Mouse (Mus musculus) R1 (cell line): ENCODE data around the gene Grik5.

Experiments
- DNase-seq: peaks from one replicate; pipeline ENCODE4 v3.0.0-alpha.2; 2018; ENCODE audit warnings: low read depth, low spot score

The Grik5 gene

DNA sequence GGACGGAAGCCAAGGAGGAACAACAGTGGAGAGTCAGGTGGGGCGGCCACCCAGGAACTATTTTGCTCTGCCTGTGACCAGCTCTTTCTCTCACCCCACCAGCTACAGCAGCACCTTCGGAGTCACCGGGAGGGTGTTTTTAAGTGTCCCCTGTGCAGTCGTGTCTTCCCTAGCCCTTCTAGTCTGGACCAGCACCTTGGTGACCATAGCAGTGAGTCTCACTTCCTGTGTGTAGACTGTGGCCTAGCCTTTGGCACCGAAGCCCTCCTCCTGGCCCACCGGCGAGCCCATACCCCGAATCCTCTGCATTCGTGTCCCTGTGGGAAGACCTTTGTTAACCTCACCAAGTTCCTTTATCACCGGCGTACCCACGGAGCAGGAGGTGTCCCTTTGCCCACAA lies 8.3 kb upstream of the Grik5 start:
- DNase-seq = no peak

DNA sequence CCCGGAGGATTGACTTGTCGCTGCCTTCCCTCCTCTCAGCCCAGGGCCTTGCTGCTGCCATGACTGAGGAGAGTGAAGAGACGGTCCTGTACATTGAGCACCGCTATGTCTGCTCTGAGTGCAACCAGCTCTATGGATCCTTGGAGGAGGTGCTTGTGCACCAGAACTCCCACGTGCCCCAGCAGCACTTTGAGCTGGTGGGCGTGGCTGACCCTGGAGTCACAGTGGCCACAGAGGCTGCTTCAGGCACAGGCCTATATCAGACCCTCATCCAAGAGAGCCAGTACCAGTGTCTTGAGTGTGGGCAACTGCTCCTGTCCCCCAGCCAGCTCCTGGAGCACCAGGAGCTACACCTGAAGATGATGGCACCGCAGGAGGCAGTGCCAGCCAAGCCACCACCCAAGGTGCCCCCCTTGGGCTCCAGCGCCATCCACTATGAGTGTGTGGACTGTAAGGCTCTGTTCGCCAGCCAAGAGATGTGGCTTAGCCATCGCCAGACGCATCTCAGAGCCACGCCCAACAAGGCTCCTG lies 7.4 kb upstream of the Grik5 start:
- DNase-seq = peak; percentile 58

DNA sequence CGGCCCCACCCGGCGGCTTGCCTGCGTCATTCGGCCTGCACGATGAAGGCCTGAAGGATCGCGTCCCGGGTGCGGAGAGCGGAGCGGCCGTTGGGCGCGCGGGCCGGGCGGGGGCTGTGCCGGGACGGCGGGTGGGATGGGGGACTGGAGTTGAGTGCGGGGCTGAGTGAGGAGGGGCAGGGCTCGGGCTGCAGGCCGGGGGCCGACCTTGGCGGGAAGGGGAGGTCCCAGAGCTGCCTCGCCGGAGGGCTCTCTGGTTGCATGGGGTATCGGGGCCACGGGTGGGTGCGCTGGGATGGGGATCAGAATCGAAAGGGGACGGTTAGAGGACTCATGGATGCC lies 5.2 kb upstream of the Grik5 start:
- no peak for DNase-seq

DNA sequence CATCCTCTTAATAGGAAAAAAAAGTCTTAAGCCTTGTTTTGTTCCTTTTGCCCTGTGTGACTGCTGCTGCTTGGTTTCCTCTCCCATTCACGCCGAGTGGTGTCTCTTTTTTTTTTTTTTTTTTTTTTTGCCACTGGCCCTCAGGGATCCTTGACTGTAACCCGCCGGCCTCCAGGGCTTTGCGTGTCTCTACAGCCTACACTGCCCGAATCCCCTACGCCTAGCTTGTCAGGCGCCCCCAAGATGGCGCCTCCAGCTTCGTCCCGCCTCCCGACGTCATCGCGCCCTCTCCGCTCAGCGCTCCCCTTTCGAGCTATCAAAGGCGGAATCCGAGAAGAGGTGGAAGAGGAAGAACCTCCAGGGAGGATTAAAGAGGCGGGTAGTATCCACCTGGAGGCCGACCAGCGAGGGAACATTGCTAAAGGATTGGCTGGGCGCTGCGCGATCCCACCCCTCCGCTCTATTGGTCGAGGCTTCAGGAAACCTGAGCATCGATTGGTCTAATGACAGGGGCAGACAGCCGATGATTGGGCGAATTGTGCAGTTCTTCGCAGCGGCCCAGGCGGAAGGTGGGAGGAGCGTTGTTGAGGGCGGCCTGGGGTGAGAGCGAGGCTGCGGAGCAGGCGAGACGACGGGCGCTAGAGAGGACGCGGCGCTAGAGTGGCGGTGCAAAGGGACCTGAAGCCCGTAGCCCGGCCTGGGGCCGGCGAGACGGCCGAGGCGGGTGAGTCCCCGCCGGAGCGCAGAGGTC lies 4.7 kb upstream of the Grik5 start:
- peak; percentile 100 for DNase-seq

DNA sequence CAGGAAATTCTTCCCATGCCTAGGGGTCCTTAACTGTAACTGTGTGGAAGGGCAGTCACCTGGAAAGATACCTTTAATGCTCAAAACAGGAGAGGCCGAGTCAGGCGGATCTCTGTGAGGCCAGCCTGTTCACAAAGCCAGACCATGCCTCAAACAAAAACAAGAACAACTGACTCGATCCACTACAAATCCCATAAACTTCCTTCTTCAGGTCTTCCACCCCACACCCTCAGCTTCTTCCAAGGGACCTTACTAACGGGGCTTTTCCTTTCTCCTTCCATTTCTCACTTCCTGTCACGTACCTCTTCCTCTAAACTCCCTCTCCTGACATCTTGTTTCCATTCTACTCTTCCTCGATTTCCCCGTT lies 4.1 kb upstream of the Grik5 start:
- no peak for DNase-seq

DNA sequence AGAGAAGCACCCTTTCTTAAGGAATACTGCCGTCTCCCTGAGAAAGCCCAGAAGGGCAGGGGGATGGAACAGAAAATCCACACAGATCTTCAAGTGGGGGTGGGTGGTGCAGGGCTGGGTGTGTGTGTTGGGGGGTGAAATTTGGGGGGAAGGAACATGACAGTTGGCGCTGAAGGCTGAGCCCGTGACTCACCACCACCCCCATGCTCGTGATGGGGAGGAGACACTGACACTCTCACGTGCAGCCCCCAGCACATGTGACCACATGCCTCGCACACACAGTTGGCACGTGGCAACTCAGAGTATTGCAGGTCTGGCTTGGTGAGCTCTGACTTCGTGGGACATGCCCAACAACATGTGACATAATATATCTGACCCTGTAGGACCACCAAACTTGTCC lies 1.8 kb upstream of the Grik5 start:
- DNase-seq = no peak

DNA sequence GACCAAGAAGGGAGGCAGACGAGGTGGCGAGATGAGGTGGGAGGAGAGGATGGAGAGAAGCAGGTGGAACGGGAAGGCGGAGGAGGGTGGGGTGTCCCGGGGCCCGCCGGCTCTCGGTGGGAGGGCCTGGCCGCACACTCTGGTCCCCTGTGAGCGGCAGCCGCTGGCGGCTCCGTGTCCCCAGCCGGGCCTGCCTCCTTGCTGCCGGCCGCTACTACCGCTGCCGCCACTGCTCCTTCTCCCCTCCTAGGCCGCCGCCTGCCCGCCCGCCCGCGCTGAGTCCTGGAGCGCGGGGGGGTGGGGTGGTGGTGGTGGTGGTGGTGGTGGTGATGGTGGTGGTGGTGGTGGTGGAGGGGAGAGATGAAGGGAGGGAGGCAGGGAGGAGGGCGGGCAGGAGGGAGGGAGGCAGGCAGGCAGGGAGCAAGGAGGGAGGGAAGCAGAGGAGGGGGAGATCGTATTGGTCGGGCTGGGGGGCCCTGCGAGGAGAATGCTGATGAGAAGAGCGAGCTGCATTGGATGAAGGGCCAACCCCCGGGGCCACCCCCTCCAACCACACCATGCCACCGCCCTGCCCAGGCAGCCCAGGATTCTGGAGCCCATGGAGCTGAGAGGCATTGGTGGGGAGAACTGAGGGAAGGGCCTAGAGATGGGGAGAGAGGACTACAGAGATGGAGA lies 707 bp upstream of the Grik5 start:
- DNase-seq = peak; percentile 42

DNA sequence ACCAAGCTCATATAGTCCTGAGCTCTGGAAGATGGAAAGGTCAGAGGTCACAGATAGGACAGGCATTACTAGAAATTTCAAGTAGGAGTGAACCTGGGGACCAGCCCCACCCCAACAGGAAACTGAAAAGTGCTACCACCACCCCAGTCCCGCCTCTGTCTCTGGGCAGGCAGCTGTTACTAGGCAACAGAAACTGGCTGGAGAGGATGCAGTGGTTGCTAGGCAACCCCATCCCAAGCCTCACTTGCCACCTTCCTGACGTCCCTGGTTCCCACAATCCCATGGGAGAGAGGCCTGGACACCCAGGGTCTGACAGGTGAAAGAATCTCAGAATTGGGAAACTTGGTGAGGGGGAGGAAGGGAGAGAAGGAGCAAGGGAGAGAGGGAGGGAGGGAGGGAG lies 3.4 kb downstream of the Grik5 start:
- peak; percentile 63 for DNase-seq

DNA sequence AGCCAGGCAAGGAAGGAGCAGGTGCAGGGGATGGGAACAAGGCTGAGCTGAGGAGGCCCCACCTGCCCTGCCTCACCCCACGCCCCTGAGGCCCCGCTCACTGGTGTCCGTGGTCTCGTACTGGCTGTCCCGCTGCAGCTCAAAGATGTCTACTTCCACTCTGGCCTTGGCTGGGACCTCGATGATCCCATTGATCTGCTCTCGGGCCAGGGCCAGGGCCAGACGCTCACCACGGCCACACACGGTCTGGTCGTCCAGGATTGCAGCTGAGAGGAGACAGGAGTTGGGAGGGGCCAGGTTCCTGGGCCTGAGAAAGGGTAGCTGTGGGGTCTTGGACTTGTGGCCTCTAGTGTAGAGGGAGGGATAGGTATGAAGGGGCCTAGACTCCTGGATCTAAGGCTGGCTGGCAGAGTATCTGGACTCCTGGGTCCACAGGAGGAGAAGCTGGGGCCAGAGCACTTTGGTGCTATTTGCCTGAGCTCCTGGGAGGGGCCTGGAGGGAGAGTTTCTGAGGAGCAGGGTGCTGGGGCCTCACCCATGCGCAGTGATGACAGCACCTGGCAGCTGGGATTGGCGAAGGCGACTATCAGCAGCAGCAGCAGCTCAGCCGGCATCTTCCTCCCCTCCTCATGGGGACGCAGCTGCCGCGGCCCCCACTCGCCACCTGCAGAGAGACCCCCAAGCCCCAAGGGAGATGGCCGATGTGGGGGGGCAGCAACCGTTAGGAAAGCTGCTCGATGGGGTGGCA lies 4.1 kb downstream of the Grik5 start:
- no peak for DNase-seq

DNA sequence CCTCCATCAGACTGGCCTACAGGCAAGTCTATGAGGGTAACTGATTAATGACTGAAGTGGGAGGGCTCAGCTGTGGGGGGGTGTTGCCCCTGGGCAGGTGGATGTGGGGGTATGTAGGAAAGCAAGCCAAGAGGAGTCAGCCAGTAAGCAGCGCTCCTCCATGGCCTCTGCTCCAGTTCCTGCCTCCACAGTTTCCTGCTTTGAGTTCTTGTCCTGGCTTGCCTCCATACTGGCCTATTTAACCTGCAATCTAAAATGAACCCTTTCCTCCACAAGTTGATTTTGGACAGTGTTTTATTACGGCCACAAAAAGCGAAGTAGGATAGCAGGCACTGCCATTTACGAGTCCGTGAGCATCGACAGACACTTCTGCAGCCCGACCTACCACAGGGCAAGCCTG lies 4.8 kb downstream of the Grik5 start:
- no peak for DNase-seq

DNA sequence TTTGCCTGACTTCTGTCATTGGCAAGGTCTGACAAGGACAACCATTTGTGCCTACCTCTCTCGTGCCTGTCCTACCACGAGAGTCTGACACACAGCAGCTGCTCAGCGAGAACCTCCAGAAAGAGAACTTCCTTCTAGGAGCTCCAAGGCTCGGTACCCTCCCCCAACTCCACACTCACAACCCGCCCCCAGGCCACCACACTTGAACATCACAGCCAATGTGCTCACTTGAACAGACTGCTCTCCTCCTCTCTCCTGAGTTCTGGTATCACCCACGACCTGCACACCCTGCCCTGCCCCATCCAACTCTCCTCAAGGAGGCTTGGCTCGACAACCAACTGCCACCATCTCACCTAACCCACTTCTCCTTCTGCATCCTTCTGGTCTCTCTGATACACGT lies 8.2 kb downstream of the Grik5 start:
- DNase-seq = no peak

DNA sequence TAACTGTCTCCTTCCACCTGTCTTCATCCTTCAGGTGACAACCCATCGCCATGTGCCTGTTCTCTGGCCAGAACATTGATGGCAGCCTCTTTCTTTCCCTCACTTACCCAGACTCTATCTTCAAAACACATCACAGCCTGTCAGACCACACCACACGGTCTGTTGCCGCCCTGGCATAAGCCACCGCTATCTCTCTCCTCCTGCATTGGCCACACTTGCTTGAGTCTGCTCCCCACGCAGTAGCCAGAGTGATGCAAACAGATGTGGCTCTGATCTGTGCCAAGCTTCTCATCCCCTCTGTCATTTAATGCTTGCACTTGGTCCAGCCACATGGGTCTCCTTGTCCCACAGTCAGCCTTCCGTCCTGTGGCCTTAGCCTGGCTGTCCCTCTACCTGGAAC lies 8.8 kb downstream of the Grik5 start:
- no peak for DNase-seq

DNA sequence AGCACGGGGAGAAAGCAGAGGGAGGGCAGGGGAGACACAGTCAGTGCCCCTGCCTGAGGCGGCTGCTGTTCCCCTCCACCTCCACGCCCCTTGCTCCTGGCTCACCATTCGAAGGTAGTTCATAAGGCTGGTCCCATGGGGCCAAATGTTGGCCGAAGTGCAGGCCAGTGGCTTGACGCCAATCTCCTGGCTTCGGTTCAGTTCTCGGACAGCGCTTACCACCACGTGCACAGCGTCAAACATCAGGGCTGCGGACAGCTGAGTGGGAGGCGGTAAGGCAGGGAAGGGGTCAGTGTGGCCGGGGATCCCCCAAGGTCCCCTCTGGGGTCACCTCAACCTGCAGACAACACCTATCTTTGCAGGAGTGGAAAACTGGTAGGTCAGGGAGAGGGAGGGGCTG lies 13.3 kb downstream of the Grik5 start:
- no peak for DNase-seq

DNA sequence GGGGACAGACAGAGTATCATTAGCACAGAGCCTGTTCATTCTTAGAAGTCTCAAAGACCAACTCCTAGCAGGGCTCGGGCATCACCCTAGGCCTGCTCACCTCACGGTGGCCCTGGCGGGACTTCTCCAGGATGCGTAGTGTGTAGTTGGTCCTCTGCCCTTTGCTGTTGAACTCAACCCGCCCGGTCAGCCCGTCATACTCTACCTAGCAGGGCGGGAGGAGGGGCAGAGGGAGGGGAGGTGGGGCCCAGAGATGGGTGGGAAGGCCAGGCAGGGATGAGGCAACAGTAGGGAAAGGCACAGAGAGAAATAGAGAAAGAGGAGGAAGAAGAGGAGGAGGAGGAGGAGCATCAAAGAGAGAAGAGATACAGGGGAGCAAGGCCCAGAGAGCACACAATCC lies 13.8 kb downstream of the Grik5 start:
- DNase-seq = no peak

DNA sequence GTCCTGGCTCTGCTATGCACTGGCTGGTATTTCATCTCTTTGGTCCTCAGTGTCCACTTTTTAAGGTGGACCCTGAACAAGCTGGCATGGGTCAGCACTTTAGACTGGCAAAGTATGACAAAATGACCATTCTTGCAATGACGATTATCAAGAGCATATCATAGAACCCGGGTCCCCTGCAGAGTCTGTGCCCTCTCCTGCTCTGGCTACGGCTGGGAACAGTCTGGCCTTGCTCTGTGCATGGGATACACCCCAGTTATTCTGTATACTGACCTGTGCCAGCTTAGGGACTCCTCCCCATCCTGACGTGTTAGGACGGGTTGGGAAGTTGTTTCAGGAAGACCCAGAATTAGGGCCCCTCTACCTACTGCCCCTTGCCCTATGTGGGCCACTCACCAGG lies 14.3 kb downstream of the Grik5 start:
- DNase-seq = no peak

DNA sequence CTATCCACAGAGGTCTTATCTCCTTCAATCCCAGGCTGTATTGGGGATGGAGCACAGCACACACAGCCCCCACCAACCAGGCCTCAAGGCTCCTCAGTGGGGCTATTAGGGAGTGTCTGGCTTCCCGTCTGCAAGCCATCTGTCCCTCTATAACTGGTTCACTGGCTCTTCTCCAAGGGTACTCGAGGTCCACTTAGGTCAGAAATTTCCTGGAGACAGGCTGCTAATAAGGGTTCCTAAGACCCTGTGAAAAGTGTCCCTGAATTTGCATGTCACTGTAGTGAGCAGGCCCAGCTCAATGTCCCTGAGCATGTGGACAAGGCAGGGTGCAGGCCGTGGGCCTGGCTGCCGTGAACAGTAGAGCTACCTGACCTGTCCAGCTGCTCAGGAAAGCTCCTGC lies 15.2 kb downstream of the Grik5 start:
- no peak for DNase-seq

DNA sequence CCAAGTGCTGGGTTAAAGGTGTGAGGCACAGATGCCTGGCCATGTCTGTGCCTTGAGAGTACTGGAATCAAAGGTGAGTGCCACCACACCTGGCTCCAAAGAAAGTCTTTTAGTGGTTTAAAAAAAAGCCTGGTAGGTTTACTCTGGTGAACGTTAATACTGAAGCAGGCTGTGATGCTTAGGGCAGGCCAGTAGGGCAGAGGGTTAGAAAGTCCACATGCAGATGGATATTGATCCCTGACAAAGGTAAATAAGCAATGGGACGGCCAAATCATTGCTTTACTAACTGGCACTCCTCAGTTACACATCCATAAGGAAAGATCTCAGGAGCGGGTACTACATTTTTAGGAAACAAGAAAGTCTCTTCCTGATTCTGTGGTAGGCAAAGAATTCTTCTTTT lies 19.6 kb downstream of the Grik5 start:
- DNase-seq = no peak

DNA sequence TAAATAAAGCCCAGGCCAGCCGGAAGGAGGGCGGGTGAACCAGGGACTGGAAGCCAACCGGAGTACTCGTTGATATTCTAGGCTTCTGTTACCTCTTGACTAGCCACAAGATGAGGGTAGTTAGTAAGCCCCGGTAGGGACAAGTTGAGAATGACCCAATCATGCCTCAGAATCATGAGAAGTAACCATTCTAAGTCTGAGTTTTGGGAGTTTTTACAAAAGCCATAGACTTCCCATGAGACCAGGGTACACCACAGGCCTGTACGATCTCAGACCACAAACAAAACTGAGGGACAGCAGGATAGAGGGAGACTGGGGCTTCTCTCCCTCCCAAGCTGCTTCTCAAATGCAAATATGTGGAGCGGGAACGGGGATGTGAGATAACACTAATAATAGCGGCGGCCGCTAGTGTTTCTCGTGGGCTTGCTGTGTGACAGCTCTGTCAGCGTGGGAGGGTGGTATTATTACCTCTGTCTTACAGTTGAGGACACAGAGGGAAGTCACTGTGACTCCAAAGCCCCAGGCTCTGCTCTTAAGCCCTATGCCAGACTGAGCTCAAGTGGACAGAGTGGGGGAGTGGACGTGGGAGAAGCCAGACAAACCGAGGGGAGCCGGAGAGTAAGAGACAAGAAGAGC lies 22.7 kb downstream of the Grik5 start:
- DNase-seq = no peak

DNA sequence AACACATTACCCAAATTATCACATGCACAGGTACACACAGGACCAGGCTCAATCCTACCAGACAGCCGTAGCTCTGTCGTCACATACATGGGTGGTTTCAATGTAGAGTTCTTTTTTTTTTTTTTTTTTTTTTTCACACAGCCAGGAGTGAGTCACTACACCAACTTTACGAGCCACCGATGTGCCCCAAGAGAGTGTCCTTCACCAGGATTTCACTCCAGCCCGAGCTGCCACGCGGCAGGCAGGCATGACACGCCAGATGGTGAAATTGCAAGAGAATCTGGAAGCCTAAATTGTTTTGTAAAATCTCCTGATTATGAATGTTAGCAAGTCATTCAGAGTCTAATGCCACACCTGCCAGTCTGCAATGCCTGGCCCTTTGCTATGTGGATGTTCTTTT lies 24.8 kb downstream of the Grik5 start:
- DNase-seq = no peak

DNA sequence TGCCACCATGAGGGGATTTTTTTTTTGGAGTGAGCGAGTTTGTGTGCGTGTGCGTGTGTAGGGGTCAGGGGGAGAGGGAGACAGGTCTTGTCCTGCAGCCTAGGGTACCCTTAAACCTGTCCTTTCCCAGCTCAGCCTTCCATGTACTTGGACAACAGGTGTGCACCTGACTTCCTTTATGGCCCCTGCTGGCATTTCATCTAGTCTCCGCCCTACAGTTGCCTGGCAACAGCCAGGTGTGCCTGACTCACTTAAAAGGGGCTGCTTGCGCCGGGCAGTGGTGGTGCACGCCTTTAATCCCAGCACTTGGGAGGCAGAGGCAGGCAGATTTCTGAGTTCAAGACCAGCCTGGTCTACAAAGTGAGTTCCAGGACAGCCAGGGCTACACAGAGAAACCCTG lies 27.5 kb downstream of the Grik5 start:
- DNase-seq = peak; percentile 29

DNA sequence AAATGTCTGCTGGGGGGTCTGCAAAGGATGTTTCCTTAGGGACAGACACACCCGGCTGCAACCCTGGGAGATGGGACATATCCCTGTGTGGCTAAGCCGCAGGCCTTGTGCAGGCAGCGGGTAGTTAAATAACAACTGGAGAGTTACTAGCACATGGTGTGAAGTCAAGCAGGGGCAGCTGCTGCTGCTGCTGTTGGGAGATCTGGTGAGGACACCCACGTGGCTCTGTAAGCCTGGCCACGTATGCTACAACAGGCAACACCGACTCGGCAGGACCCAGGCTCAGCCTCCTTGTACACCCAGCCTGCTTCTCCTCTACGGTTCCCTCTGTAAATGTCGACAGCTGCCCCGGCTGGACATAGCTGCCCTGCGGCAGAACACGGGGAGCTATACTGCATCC lies 30.2 kb downstream of the Grik5 start:
- DNase-seq = no peak

DNA sequence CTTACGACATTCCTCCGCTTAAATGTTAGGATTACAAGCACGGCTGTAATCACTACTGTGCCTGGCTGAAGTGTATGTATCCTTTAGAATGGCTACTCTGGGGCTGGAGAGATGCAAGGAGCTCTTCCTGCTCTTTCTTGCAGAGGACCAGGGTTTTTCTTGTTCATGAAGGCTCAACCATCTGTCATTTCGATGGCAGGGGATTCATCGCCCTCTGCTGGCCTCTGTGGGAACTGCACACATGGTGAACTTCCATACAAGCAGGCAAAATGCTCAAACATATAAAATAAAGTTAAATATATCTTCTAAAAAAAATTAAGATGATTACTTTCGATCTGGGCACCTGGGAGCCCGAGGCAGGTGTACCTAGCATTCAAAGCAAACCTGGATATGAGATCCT lies 36.2 kb downstream of the Grik5 start:
- DNase-seq = peak; percentile 69
